Mouse (Mus musculus) brain, embryonic 14.5 days (tissue): ENCODE data around the gene Ankrd13a.

ENCODE experiments used
- CTCF ChIP-seq: fragments of 200-500 bp; IDR thresholded peaks from 2 replicates; pipeline ENCODE4 v1.5.1; 2012; ENCODE audit warnings: inconsistent platforms, mild to moderate bottlenecking, moderate library complexity, borderline replicate concordance; ENCODE audit not compliant: insufficient read depth, insufficient read length; ENCODE audit errors: extremely low read depth
- POLR2A ChIP-seq: fragments of 200-500 bp; IDR thresholded peaks from 2 replicates; pipeline ENCODE4 v1.6.1; 2012; ENCODE audit warnings: mild to moderate bottlenecking, inconsistent platforms, borderline replicate concordance; ENCODE audit not compliant: poor library complexity, insufficient read depth, insufficient read length, severe bottlenecking; ENCODE audit errors: extremely low read depth

GRCm38 (mm10) chr5:114750325-114750724, 24.2 kb upstream of the Ankrd13a start:
- TF ChIP-seq POLR2A: no peak
- no peak for TF ChIP-seq CTCF
